8 mouse cellular contexts compared by ENCODE assay signal in the genomic region with DNA sequence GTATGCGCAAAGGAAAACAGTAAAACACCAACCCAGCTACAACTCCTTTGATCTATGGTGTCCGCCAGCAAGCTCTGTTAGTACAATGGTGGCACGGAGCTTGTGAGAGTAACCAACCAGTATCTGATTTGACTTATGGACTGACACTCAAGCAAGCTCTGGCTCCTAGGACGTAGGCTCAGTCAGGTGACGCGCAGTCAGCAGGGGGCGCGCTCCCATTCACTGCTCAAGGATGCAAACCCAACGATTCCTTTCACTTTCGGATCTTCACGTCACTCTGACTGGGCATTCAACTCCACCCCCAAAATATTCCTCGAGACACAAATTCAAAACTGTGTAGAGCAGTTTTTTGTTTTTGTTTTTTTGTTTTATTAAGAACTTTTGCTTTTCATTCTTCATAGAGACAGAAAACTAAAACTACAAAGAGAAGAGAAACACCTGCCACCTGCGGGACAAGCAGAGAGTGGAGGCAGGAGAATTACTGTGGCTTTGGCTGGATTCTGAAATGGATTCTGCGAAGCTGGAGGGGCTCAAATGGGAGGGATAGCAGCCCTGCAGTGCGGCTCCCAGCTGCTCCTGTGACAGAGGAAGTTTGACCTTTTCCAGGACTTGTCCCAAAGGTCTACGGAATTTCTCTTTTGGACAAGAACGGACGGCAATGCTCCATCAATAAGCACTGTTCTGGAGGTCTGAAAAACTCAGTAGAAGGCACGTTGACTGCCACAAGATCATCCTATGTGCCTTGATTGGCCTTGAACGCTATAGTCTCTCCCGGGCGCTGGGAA. TPM values are rescaled to one million over a fixed set of nuclear protein-coding genes. Genes with fewer than 3 reads are reported as not detected.
A peak's percentile ranks its signal among the peaks of the same experiment; 100 is the strongest.
DNase-seq lines count a peak whose midpoint lies in the region; ATAC-seq lines count a peak whose summit lies in the region.

No protein-coding gene starts in this region.

- H3K4me2 ChIP-seq in hindbrain, embryonic 14.5 days (replicated peaks) = peak overlapping the region; percentile 44

- no peaks in the 10 kb centered on the region for H3K9me3 ChIP-seq in hindbrain, embryonic 14.5 days (ENCODE audit: control insufficient read depth, low read length)

- no peaks in the 10 kb centered on the region for H3K27me3 ChIP-seq in hindbrain, embryonic 14.5 days (ENCODE audit: control insufficient read depth, insufficient read depth, low read length)

- no peak overlapping the region for H3K9ac ChIP-seq in hindbrain, embryonic 14.5 days

- 33% methylated on average over 22 of the region's 22 CpGs for WGBS in hindbrain, embryonic 14.5 days

- DNase-seq in WW6 (ENCODE audit: low read depth, low spot score) = peak; percentile 61
- peak; percentile 67 to 82 for DNase-seq in cerebellum, postnatal 25 days
- peak; percentile 30 to 48 for DNase-seq in frontal cortex, postnatal 25 days (ENCODE audit: low spot score in 2 of 2)
- peak; percentile 74 for DNase-seq in hindbrain, embryonic 14.5 days (ENCODE audit: low spot score)
- peak; percentile 36 to 71 for DNase-seq in layer of hippocampus, postnatal 25 days (ENCODE audit: extremely low spot score in 1 of 2, low spot score in 1 of 2)
- DNase-seq in lung, postnatal 25 days (ENCODE audit: low spot score) = peak; percentile 87
- peak; percentile 50 for DNase-seq in retina, adult 2 months (ENCODE audit: low read depth, low spot score)
- DNase-seq in thymus, postnatal 25 days = peak; percentile 80

- no peak overlapping the region; the same call in 1 of the 2 replicates for H3K4me3 ChIP-seq in hindbrain, embryonic 14.5 days (replicated peaks; ENCODE audit: low read length)

- peak; percentile 43; the same call in 1 of the 2 replicates for ATAC-seq in hindbrain, embryonic 14.5 days (ENCODE audit: low FRiP score)

- no peak overlapping the region for H3K27ac ChIP-seq in hindbrain, embryonic 14.5 days

- H3K4me1 ChIP-seq in hindbrain, embryonic 14.5 days (replicated peaks; ENCODE audit: control insufficient read depth, insufficient read depth, low read length) = no peaks in the 10 kb centered on the region

- H3K36me3 ChIP-seq in hindbrain, embryonic 14.5 days (replicated peaks; ENCODE audit: control insufficient read depth, insufficient read depth) = no peaks in the 10 kb centered on the region

RNA-seq across cellular contexts. Expression of a gene that starts 7.7 kb away (rescaled TPM):
- polyA plus RNA-seq in hindbrain, embryonic 14.5 days (2014; fragmentation: Nextera tagmentation; extraction: Ambion mirVana) = not detected in 2 replicates
- total RNA-seq in layer of hippocampus, postnatal 25 days (2021) = not detected

RNA-seq across cellular contexts. Expression of a gene that starts 21.2 kb away (rescaled TPM):
- polyA plus RNA-seq in hindbrain, embryonic 14.5 days (2014; fragmentation: Nextera tagmentation; extraction: Ambion mirVana) = not detected in 2 replicates
- not detected for total RNA-seq in layer of hippocampus, postnatal 25 days (2021)

RNA-seq across cellular contexts. Expression of a gene that starts 27.8 kb away (rescaled TPM):
- polyA plus RNA-seq in hindbrain, embryonic 14.5 days (2014; fragmentation: Nextera tagmentation; extraction: Ambion mirVana) = not detected in 2 replicates
- total RNA-seq in layer of hippocampus, postnatal 25 days (2021) = not detected

RNA-seq across cellular contexts. Expression of a gene that starts 41.8 kb away (rescaled TPM):
- polyA plus RNA-seq in hindbrain, embryonic 14.5 days (2014; fragmentation: Nextera tagmentation; extraction: Ambion mirVana) = not detected in 2 replicates
- total RNA-seq in layer of hippocampus, postnatal 25 days (2021) = not detected

RNA-seq across cellular contexts. Expression of a gene that starts 52.8 kb away (rescaled TPM):
- not detected in 2 replicates for polyA plus RNA-seq in hindbrain, embryonic 14.5 days (2014; fragmentation: Nextera tagmentation; extraction: Ambion mirVana)
- total RNA-seq in layer of hippocampus, postnatal 25 days (2021) = not detected
